Mouse (Mus musculus): ENCODE measurements around the gene Wbp2. TPM values are rescaled to one million over a fixed set of nuclear protein-coding genes. Genes with fewer than 3 reads are reported as not detected.

The Wbp2 gene
- total and polyA plus RNA-seq, 3 experiments: 61.6 to 499 (median 160) TPM

DNA sequence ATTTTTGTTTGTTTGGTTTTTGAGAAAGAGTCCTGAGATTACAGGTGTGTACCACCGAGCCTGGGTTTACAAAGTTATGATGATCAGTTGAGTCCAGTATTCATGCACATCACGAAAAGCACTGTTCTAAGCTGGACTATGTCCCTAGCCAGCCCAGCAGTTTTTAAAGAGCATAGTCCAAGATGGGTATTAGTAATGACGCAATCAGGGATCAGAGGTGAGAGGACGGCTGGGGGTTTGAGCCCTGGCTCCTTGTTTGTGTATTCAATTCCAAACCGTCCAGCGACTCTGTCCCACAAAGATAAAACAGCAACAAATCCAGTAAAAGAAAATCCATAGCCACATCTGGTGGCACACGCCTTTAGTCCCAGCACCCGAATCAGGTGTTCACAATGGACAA, 1.4 kb upstream of the Wbp2 start:
- Histone ChIP-seq H3K4me3 (ENCODE audit: low read depth, low read length) (peak overlapping the region; percentile 73; the same call in 1 of the 2 replicates), H3K4me1 (ENCODE audit: insufficient read depth, low read depth, low read length) (peaks cover 72% of the 10 kb centered on the region), H3K27me3 (ENCODE audit: insufficient read depth, low read length) (no peaks in the 10 kb centered on the region), H3K36me3 (replicated peaks) (peaks cover 29% of the 10 kb centered on the region), H3K9me3 (replicated peaks) (no peaks in the 10 kb centered on the region)
- DNase-seq (ENCODE audit: low spot score) (no peak), ATAC-seq (ENCODE audit: extremely low read depth, insufficient number of reproducible peaks, low FRiP score, poor library complexity, severe bottlenecking) (no peak)
- TF ChIP-seq TAL1 (conservative IDR thresholded peaks at IDR 0.05; ENCODE audit: low read depth, low read length): peak; percentile 41; the same call in 1 of the 2 replicates
- no peak for TF ChIP-seq CTCF (IDR thresholded peaks at IDR 0.05; ENCODE audit: low read depth, low read length)

- H3K4me1 ChIP-seq (ENCODE audit: insufficient read depth, low read depth, low read length): peaks cover 73% of the 10 kb centered on the region
- peak; percentile 60 for DNase-seq (ENCODE audit: low spot score)
Measured at GRCm38 (mm10) chr11:116087194-116088130, 667 bp upstream of the Wbp2 start.

GRCm38 (mm10) chr11:116084166-116084565, 2.6 kb downstream of the Wbp2 start:
- no peak for DNase-seq (ENCODE audit: low spot score)
- no peak for ATAC-seq (ENCODE audit: extremely low read depth, insufficient number of reproducible peaks, low FRiP score, poor library complexity, severe bottlenecking)
- Histone ChIP-seq H3K9me3 (replicated peaks) (no peaks in the 10 kb centered on the region), H3K36me3 (replicated peaks) (peaks cover 66% of the 10 kb centered on the region), H3K4me1 (ENCODE audit: insufficient read depth, low read depth, low read length) (peaks cover 79% of the 10 kb centered on the region), H3K27me3 (ENCODE audit: insufficient read depth, low read length) (no peaks in the 10 kb centered on the region), H3K4me3 (ENCODE audit: low read depth, low read length) (no peak overlapping the region; the same call in 1 of the 2 replicates)
- no peak for TF ChIP-seq TAL1 (conservative IDR thresholded peaks at IDR 0.05; ENCODE audit: low read depth, low read length)
- no peak for TF ChIP-seq POLR2AphosphoS5 (IDR thresholded peaks at IDR 0.05; ENCODE audit: insufficient replicate concordance, low read depth, low read length)
- TF ChIP-seq GATA1 (IDR thresholded peaks at IDR 0.05; ENCODE audit: borderline replicate concordance, low read length): no peak
- TF ChIP-seq CTCF (IDR thresholded peaks at IDR 0.05; ENCODE audit: low read depth, low read length): no peak
- no peak for TF ChIP-seq GATA2 (IDR thresholded peaks at IDR 0.05; ENCODE audit: borderline replicate concordance, low read depth, low read length)

More at GRCm38 (mm10) chr11:116087194-116088130, 667 bp upstream of the Wbp2 start:
- peaks cover 36% of the 10 kb centered on the region for H3K36me3 ChIP-seq (replicated peaks)
- no peaks in the 10 kb centered on the region for H3K9me3 ChIP-seq (replicated peaks)
- H3K4me3 ChIP-seq (ENCODE audit: low read depth, low read length): peak overlapping the region; percentile 73
- peak; percentile 31; the same call in 1 of the 2 replicates for ATAC-seq (ENCODE audit: extremely low read depth, insufficient number of reproducible peaks, low FRiP score, poor library complexity, severe bottlenecking)
- TF ChIP-seq GATA1 (IDR thresholded peaks at IDR 0.05; ENCODE audit: borderline replicate concordance, low read length) (no peak), TAL1 (conservative IDR thresholded peaks at IDR 0.05; ENCODE audit: low read depth, low read length) (no peak), CTCF (IDR thresholded peaks at IDR 0.05; ENCODE audit: low read depth, low read length) (peak; percentile 54)
- no peaks in the 10 kb centered on the region for H3K27me3 ChIP-seq (ENCODE audit: insufficient read depth, low read length)

DNA sequence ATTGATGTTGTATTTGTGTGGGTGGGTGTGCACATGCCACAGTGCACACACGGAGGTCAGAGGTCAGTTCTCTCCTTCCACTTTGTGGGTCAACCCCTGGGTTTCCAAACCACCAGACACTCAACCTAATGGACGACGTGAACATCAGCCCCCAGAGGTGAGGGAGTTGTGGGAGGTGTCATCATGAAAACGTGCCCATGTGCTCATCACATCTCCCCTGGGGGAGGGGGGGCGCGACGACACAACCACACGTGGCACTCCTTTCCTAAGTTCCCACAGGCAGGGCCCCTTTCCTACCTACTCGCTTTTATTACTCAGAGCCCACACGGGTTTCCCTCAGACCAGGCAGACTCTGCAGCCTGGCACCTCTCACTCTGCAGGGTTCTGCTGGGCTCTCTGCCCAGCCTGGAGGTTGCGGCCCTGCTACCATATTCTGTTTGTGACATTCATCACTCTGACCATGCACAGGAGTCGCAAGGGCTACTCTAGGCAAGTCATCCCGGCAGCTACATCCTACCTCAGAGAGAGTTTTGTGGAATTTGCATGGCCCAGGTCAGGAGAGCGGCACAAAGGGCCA, 3.6 kb downstream of the Wbp2 start:
- no peaks in the 10 kb centered on the region for H3K9me3 ChIP-seq (replicated peaks)
- no peak for TF ChIP-seq GATA1 (IDR thresholded peaks at IDR 0.05; ENCODE audit: borderline replicate concordance, low read length)
- no peak for TF ChIP-seq POLR2AphosphoS5 (IDR thresholded peaks at IDR 0.05; ENCODE audit: insufficient replicate concordance, low read depth, low read length)
- no peak for TF ChIP-seq CTCF (IDR thresholded peaks at IDR 0.05; ENCODE audit: low read depth, low read length)
- TF ChIP-seq TAL1 (conservative IDR thresholded peaks at IDR 0.05; ENCODE audit: low read depth, low read length): no peak
- TF ChIP-seq GATA2 (IDR thresholded peaks at IDR 0.05; ENCODE audit: borderline replicate concordance, low read depth, low read length): no peak
- DNase-seq (ENCODE audit: low spot score): no peak

DNA sequence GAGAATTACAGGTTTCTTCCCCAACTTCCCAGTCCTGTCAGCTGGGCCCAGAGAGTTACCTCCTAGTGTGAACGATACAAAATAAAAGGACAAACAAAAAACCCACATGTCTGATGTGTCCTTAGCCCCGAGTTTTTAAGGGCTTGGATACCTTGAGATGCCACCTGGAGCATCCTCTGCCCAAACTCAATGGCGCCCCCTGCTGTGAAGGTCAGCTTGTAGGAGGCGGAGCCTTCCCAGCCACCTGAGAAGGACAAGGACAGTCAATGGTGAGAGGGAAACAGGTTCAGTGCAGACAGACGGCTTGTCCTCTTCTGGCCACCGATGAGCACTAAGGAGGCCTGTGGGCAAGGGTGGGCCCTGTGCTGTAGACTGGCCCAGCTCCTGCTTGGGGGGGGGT, 5.7 kb downstream of the Wbp2 start:
- DNase-seq (ENCODE audit: low spot score): no peak
- TF ChIP-seq TAL1 (conservative IDR thresholded peaks at IDR 0.05; ENCODE audit: low read depth, low read length): no peak
- TF ChIP-seq CTCF (IDR thresholded peaks at IDR 0.05; ENCODE audit: low read depth, low read length): peak; percentile 48; the same call in 1 of the 2 replicates
- Histone ChIP-seq H3K4me3 (ENCODE audit: low read depth, low read length) (no peak overlapping the region), H3K4me1 (ENCODE audit: insufficient read depth, low read depth, low read length) (peaks cover 91% of the 10 kb centered on the region), H3K36me3 (replicated peaks) (peaks cover 82% of the 10 kb centered on the region), H3K9me3 (replicated peaks) (no peaks in the 10 kb centered on the region), H3K27me3 (ENCODE audit: insufficient read depth, low read length) (no peaks in the 10 kb centered on the region)
- no peak for ATAC-seq (ENCODE audit: extremely low read depth, insufficient number of reproducible peaks, low FRiP score, poor library complexity, severe bottlenecking)

More for the DNA sequence above, 3.6 kb downstream of the Wbp2 start:
- Histone ChIP-seq H3K36me3 (replicated peaks) (peaks cover 74% of the 10 kb centered on the region), H3K4me3 (ENCODE audit: low read depth, low read length) (no peak overlapping the region), H3K27me3 (ENCODE audit: insufficient read depth, low read length) (no peaks in the 10 kb centered on the region), H3K4me1 (ENCODE audit: insufficient read depth, low read depth, low read length) (peaks cover 82% of the 10 kb centered on the region)
- no peak for ATAC-seq (ENCODE audit: extremely low read depth, insufficient number of reproducible peaks, low FRiP score, poor library complexity, severe bottlenecking)

DNA sequence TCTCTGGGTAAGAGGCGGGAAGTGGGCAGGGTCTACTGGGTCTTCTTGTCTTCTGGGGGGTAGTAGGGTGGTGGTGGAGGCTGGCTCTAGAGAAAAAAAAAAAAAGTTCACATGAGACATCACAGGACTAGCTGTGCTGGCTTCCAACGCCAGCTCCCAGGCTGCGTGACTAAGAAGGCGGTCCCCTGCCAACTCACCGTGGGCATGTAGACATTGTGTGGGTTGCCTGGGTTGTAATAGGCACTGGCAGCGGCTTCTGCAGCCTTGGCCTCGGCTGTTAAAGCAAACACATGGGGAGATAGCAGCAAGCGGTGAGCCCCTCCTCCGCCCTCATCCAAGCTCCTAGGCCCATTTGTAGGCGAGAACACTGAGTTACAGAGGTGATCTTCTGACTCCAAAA, 7.3 kb downstream of the Wbp2 start:
- H3K4me3 ChIP-seq (ENCODE audit: low read depth, low read length): no peak overlapping the region; the same call in 1 of the 2 replicates
- H3K36me3 ChIP-seq (replicated peaks): peaks cover 82% of the 10 kb centered on the region
- ATAC-seq (ENCODE audit: extremely low read depth, insufficient number of reproducible peaks, low FRiP score, poor library complexity, severe bottlenecking) (no peak), DNase-seq (ENCODE audit: low spot score) (no peak)
- no peaks in the 10 kb centered on the region for H3K27me3 ChIP-seq (ENCODE audit: insufficient read depth, low read length)
- no peak for TF ChIP-seq GATA2 (IDR thresholded peaks at IDR 0.05; ENCODE audit: borderline replicate concordance, low read depth, low read length)
- TF ChIP-seq TAL1 (conservative IDR thresholded peaks at IDR 0.05; ENCODE audit: low read depth, low read length): no peak
- TF ChIP-seq GATA1 (IDR thresholded peaks at IDR 0.05; ENCODE audit: borderline replicate concordance, low read length): no peak
- no peak for TF ChIP-seq CTCF (IDR thresholded peaks at IDR 0.05; ENCODE audit: low read depth, low read length)
- no peak for TF ChIP-seq POLR2AphosphoS5 (IDR thresholded peaks at IDR 0.05; ENCODE audit: insufficient replicate concordance, low read depth, low read length)
- H3K4me1 ChIP-seq (ENCODE audit: insufficient read depth, low read depth, low read length): peaks cover 89% of the 10 kb centered on the region
- no peaks in the 10 kb centered on the region for H3K9me3 ChIP-seq (replicated peaks)

All from G1E (cell line).